Mouse (Mus musculus): Measurements from ENCODE around the gene Gss. TPM values are rescaled to one million over a fixed set of nuclear protein-coding genes. Genes with fewer than 3 reads are reported as not detected.
"Not testable (repeated sequence)": the region's sequence is repeated elsewhere in the genome, so short reads cannot be mapped to it uniquely, and the experiment has no call there.

Gss gene
- polyA plus RNA-seq, 1 experiment from 2014 or later: 18.3 TPM

GRCm38 (mm10) chr2:155611834-155612550, 19.4 kb upstream of the Gss start:
- H3K27ac ChIP-seq: no peak overlapping the region
- no peak overlapping the region for H3K9ac ChIP-seq
- WGBS: 89% methylated on average over 9 of the region's 9 CpGs
- no peak overlapping the region for H3K4me3 ChIP-seq
- peaks cover 7% of the 10 kb centered on the region for H3K4me1 ChIP-seq
- H3K4me2 ChIP-seq (replicated peaks): no peak overlapping the region
- peaks cover 9% of the 10 kb centered on the region; the same call in 1 of the 2 replicates for H3K27me3 ChIP-seq
- no peak for ATAC-seq (ENCODE audit: low FRiP score)
- H3K36me3 ChIP-seq: no peaks in the 10 kb centered on the region
- no peaks in the 10 kb centered on the region for H3K9me3 ChIP-seq (replicated peaks)

- H3K9me3 ChIP-seq (replicated peaks): no peaks in the 10 kb centered on the region
- peaks cover 7% of the 10 kb centered on the region for H3K4me1 ChIP-seq
- WGBS: 39% methylated on average over 4 of the region's 4 CpGs
- no peak within 1 kb of the TSS for H3K4me3 ChIP-seq
- H3K27me3 ChIP-seq: peaks cover 6% of the 10 kb centered on the region; the same call in 1 of the 2 replicates
- ATAC-seq (ENCODE audit: low FRiP score): no peak
- H3K36me3 ChIP-seq: no peaks in the 10 kb centered on the region
- H3K9ac ChIP-seq: 0 out of 2 replicates have a peak within 1 kb of the TSS, but pooled peaks have one; percentile 18
- H3K4me2 ChIP-seq (replicated peaks): no peak within 1 kb of the TSS
- no peak within 1 kb of the TSS for H3K27ac ChIP-seq
Measured at GRCm38 (mm10) chr2:155610978-155611377, 18.4 kb upstream of the Gss start, which contains the start of gene Myh7b. Gene Myh7b (plus strand): TSS chr2:155611212.

GRCm38 (mm10) chr2:155606360-155606759, 13.8 kb upstream of the Gss start:
- no peak overlapping the region for H3K4me2 ChIP-seq (replicated peaks)
- H3K4me3 ChIP-seq: no peak overlapping the region
- H3K27ac ChIP-seq: no peak overlapping the region
- no peak overlapping the region for H3K9ac ChIP-seq
- ATAC-seq (ENCODE audit: low FRiP score): no peak
- H3K36me3 ChIP-seq: no peaks in the 10 kb centered on the region
- H3K4me1 ChIP-seq: no peaks in the 10 kb centered on the region
- no peaks in the 10 kb centered on the region for H3K9me3 ChIP-seq (replicated peaks)
- 81% methylated on average over 4 of the region's 4 CpGs for WGBS
- peaks cover 6% of the 10 kb centered on the region; the same call in 1 of the 2 replicates for H3K27me3 ChIP-seq

DNA sequence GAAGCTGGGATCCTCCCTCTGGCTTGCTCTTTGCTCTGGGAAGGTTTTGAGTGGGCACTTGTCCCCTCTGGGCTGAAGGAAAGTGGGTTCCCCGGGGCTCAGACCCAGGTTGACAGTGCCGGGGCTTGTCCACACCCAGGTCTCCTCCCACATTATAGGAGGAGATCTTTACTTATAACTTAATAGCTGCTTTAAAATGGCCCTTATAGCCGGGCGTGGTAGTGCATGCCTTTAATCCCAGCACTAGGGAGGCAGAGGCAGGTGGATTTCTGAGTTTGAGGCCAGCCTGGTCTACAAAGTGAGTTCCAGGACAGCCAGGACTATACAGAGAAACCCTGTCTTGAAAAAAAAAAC, 12.6 kb upstream of the Gss start:
- 83% methylated on average over 4 of the region's 4 CpGs for WGBS
- ATAC-seq (ENCODE audit: low FRiP score); H3K36me3 ChIP-seq; H3K4me3 ChIP-seq; H3K9ac ChIP-seq; H3K27me3 ChIP-seq; H3K4me1 ChIP-seq; H3K9me3 ChIP-seq (replicated peaks); H3K27ac ChIP-seq; H3K4me2 ChIP-seq (replicated peaks): not testable (repeated sequence)

- Histone ChIP-seq H3K36me3 (no peaks in the 10 kb centered on the region), H3K9me3 (replicated peaks) (no peaks in the 10 kb centered on the region), H3K27me3 (no peaks in the 10 kb centered on the region), H3K4me3 (no peak overlapping the region), H3K4me1 (no peaks in the 10 kb centered on the region), H3K9ac (no peak overlapping the region), H3K27ac (no peak overlapping the region), H3K4me2 (replicated peaks) (no peak overlapping the region)
- WGBS: 62% methylated on average over 10 of the region's 10 CpGs
- no peak for ATAC-seq (ENCODE audit: low FRiP score)
Measured at GRCm38 (mm10) chr2:155604560-155605235, 12.1 kb upstream of the Gss start.

- Histone ChIP-seq H3K27me3 (no peaks in the 10 kb centered on the region), H3K4me3 (no peak overlapping the region), H3K27ac (no peak overlapping the region), H3K4me2 (replicated peaks) (no peak overlapping the region), H3K9me3 (replicated peaks) (no peaks in the 10 kb centered on the region), H3K9ac (no peak overlapping the region), H3K4me1 (no peaks in the 10 kb centered on the region), H3K36me3 (no peaks in the 10 kb centered on the region)
- no peak for ATAC-seq (ENCODE audit: low FRiP score)
- WGBS: 58% methylated on average over 3 of the region's 3 CpGs
Measured at GRCm38 (mm10) chr2:155603707-155604106, 11.1 kb upstream of the Gss start.

DNA sequence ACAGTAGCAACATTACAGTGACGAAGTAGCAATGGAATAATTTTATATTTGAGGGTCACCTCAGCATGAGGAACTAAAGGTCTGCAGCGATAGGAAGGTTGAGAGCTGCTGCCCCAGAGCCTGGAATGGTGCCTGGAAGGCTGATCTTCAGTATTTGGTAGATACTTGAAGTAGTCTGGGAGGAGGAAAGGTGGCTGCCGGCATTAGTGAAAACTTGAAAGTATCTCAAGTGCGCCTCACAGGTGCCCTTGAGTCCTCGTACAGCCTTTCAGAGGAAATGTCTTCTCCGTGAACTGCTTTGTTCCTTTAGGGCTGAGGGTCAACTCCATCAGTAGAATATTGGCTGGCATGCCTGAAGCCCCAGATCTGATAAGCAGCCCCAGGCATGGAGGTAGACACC, 2.9 kb upstream of the Gss start:
- no peak for ATAC-seq (ENCODE audit: low FRiP score)
- H3K4me2 ChIP-seq (replicated peaks): no peak overlapping the region
- H3K27ac ChIP-seq: no peak overlapping the region
- no peak overlapping the region for H3K4me3 ChIP-seq
- H3K4me1 ChIP-seq: peaks cover 10% of the 10 kb centered on the region
- H3K9ac ChIP-seq: no peak overlapping the region
- H3K27me3 ChIP-seq: no peaks in the 10 kb centered on the region; the same call in 1 of the 2 replicates
- H3K36me3 ChIP-seq: no peaks in the 10 kb centered on the region
- H3K9me3 ChIP-seq (replicated peaks): no peaks in the 10 kb centered on the region
- WGBS: 86% methylated on average over 6 of the region's 6 CpGs

GRCm38 (mm10) chr2:155592854-155593283, 259 bp upstream of the Gss start:
- peak overlapping the region; percentile 81 for H3K9ac ChIP-seq
- H3K36me3 ChIP-seq: no peaks in the 10 kb centered on the region
- H3K27me3 ChIP-seq: no peaks in the 10 kb centered on the region; the same call in 1 of the 2 replicates
- WGBS: 1% methylated on average over 9 of the region's 9 CpGs
- H3K4me3 ChIP-seq: peak overlapping the region; percentile 49
- H3K27ac ChIP-seq: peak overlapping the region; percentile 35; the same call in 1 of the 2 replicates
- H3K9me3 ChIP-seq (replicated peaks): no peaks in the 10 kb centered on the region
- no peak for ATAC-seq (ENCODE audit: low FRiP score)
- H3K4me1 ChIP-seq: peaks cover 10% of the 10 kb centered on the region
- peak overlapping the region; percentile 79 for H3K4me2 ChIP-seq (replicated peaks)

GRCm38 (mm10) chr2:155591676-155592075, 934 bp downstream of the Gss start:
- H3K9ac ChIP-seq: peak overlapping the region; percentile 81
- no peaks in the 10 kb centered on the region for H3K36me3 ChIP-seq
- peak overlapping the region; percentile 79 for H3K4me2 ChIP-seq (replicated peaks)
- peak overlapping the region; percentile 74 for H3K27ac ChIP-seq
- H3K9me3 ChIP-seq (replicated peaks): no peaks in the 10 kb centered on the region
- peak overlapping the region; percentile 49 for H3K4me3 ChIP-seq
- 8% methylated on average over 6 of the region's 6 CpGs for WGBS
- ATAC-seq (ENCODE audit: low FRiP score): no peak
- peaks cover 10% of the 10 kb centered on the region for H3K4me1 ChIP-seq
- H3K27me3 ChIP-seq: no peaks in the 10 kb centered on the region; the same call in 1 of the 2 replicates

DNA sequence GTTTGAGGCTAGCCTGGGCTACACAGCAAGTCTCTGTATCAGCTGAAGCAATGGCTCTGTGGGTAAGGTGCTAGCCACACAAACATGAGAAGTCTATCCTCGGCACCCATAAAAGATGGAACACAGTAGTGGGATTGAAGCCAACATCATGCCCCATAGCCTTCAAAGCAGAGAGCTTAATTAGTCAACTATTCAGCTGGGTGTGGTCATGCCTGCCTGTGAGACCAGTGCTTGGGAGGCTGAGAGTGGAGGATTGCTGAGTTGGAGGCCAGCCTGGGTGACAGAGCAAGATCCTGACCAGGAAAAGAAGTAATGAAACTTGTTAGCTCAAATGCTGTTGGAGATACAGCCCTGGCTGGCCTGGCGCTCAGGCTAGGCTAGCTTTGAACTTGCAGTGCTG, 1.7 kb downstream of the Gss start:
- WGBS: 94% methylated on average over 2 of the region's 2 CpGs
- no peak for ATAC-seq (ENCODE audit: low FRiP score)

DNA sequence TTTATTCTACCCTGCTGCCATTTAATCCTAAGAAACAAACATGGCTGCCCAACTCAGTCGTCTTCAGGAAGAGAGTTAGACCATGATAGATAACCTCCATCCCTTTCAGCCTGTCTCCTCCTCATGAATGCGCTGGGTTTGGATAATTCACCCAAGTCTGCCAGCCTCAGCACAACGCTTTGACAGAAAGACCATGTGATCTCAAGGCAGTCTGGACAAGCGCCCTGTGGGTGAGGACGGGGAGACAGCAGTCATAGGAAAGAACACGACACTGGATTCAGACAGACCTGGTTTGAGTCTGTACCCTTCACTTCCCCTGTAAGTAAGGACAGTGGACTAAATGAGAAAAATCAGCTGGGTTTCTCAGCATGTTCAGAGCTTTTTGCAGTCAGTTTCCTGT, 3.1 kb downstream of the Gss start:
- H3K9me3 ChIP-seq (replicated peaks): no peaks in the 10 kb centered on the region
- 77% methylated on average over 6 of the region's 6 CpGs for WGBS

More for the DNA sequence above, 1.7 kb downstream of the Gss start:
- Histone ChIP-seq H3K4me1 (peaks cover 10% of the 10 kb centered on the region), H3K36me3 (no peaks in the 10 kb centered on the region), H3K27ac (no peak overlapping the region), H3K27me3 (no peaks in the 10 kb centered on the region; the same call in 1 of the 2 replicates), H3K9ac (no peak overlapping the region), H3K4me3 (no peak overlapping the region), H3K9me3 (replicated peaks) (no peaks in the 10 kb centered on the region), H3K4me2 (replicated peaks) (peak overlapping the region; percentile 79; the same call in 1 of the 2 replicates)

GRCm38 (mm10) chr2:155588136-155588535, 4.5 kb downstream of the Gss start:
- H3K27me3 ChIP-seq: no peaks in the 10 kb centered on the region
- ATAC-seq (ENCODE audit: low FRiP score): no peak
- H3K9me3 ChIP-seq (replicated peaks): no peaks in the 10 kb centered on the region
- peaks cover 10% of the 10 kb centered on the region for H3K4me1 ChIP-seq
- H3K4me2 ChIP-seq (replicated peaks): no peak overlapping the region
- no peak overlapping the region for H3K9ac ChIP-seq
- 84% methylated on average over 3 of the region's 3 CpGs for WGBS
- no peak overlapping the region for H3K27ac ChIP-seq
- no peaks in the 10 kb centered on the region for H3K36me3 ChIP-seq
- no peak overlapping the region for H3K4me3 ChIP-seq

More for the DNA sequence above, 3.1 kb downstream of the Gss start:
- Histone ChIP-seq H3K9ac (no peak overlapping the region), H3K36me3 (no peaks in the 10 kb centered on the region), H3K4me2 (replicated peaks) (no peak overlapping the region), H3K4me1 (peaks cover 10% of the 10 kb centered on the region), H3K4me3 (no peak overlapping the region), H3K27ac (no peak overlapping the region), H3K27me3 (no peaks in the 10 kb centered on the region)
- ATAC-seq (ENCODE audit: low FRiP score): no peak

Data from hindbrain, embryonic 12.5 days (tissue).